Mouse (Mus musculus): ENCODE measurements around the gene Hspd1. TPM values are rescaled to one million over a fixed set of nuclear protein-coding genes. Genes with fewer than 3 reads are reported as not detected.
A peak's percentile ranks its signal among the peaks of the same experiment; 100 is the strongest.

Gene Hspd1
- polyA plus RNA-seq, 1 experiment from 2014 or later, result 370 TPM

- H3K27me3 ChIP-seq, result no peaks in the 10 kb centered on the region
- WGBS, result 84% methylated on average over 5 of the region's 5 CpGs
These were observed 32.5 kb downstream of the Hspd1 start for GRCm38 (mm10) chr1:55055322-55056115.

GRCm38 (mm10) chr1:55053596-55053995 is 34.4 kb downstream of the Hspd1 start:
- H3K27ac ChIP-seq, result no peak overlapping the region
- no peak overlapping the region for H3K9ac ChIP-seq
- H3K4me1 ChIP-seq, result peaks cover 9% of the 10 kb centered on the region
- H3K4me2 ChIP-seq (replicated peaks), result peak overlapping the region; percentile 75
- H3K36me3 ChIP-seq, result no peaks in the 10 kb centered on the region
- H3K27me3 ChIP-seq, result no peaks in the 10 kb centered on the region
- no peaks in the 10 kb centered on the region for H3K9me3 ChIP-seq
- 69% methylated on average over 4 of the region's 4 CpGs for WGBS
- ATAC-seq (ENCODE audit: insufficient number of reproducible peaks, insufficient read depth, low FRiP score, low TSS enrichment), result no peak
- H3K4me3 ChIP-seq, result peak overlapping the region; percentile 81

More at GRCm38 (mm10) chr1:55055322-55056115, 32.5 kb downstream of the Hspd1 start:
- Histone ChIP-seq H3K9ac (no peak overlapping the region), H3K4me1 (peaks cover 9% of the 10 kb centered on the region), H3K9me3 (no peaks in the 10 kb centered on the region), H3K4me3 (no peak overlapping the region), H3K36me3 (no peaks in the 10 kb centered on the region), H3K4me2 (replicated peaks) (no peak overlapping the region), H3K27ac (no peak overlapping the region)
- ATAC-seq (ENCODE audit: insufficient number of reproducible peaks, insufficient read depth, low FRiP score, low TSS enrichment), result no peak

GRCm38 (mm10) chr1:55053005-55053404 is 35.0 kb downstream of the Hspd1 start:
- H3K27ac ChIP-seq, result no peak overlapping the region
- H3K27me3 ChIP-seq, result no peaks in the 10 kb centered on the region
- no peaks in the 10 kb centered on the region for H3K9me3 ChIP-seq
- peak overlapping the region; percentile 67 for H3K9ac ChIP-seq
- peak overlapping the region; percentile 81 for H3K4me3 ChIP-seq
- peak overlapping the region; percentile 75 for H3K4me2 ChIP-seq (replicated peaks)
- ATAC-seq (ENCODE audit: insufficient number of reproducible peaks, insufficient read depth, low FRiP score, low TSS enrichment), result peak; percentile 43
- under 1% methylated on average over 42 of the region's 42 CpGs for WGBS
- no peaks in the 10 kb centered on the region for H3K36me3 ChIP-seq
- H3K4me1 ChIP-seq, result peaks cover 9% of the 10 kb centered on the region

DNA sequence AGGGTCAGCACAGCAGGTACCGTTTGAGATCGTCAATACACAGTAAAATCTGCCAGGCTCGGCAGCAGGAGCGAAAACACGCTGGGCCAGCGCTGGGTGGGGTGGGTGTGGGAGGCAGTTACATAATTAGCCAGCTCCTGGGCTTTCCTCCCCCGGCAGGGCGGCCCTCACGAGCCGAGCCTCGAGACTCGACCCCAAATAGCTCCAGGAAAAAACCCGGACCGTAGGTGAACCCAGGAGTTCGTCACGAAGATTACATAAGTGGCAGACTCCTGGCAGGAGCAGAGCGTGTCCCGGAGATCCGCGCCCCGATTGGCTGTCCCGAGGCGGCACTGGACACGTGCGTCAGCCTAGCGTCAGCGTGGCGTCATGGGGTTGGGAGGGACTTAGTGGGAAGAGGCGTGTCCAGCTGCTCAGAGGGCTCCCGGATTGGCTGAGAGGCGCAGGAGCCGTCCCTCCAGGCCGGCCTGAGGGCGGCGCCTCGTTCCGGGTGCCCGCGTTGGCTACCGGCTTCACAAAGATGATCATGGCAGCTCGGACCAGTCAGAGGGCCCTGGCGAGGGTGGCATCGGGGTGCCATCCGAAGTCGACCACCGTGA is 35.6 kb downstream of the Hspd1 start, which contains the start of gene Coq10b:
Coq10b (plus strand) TSS at position 416 of the 599 bp plus-strand sequence.
- H3K4me3 ChIP-seq, result peak within 1 kb of the TSS; percentile 81
- no peaks in the 10 kb centered on the region for H3K9me3 ChIP-seq
- H3K36me3 ChIP-seq, result no peaks in the 10 kb centered on the region
- under 1% methylated on average over 46 of the region's 46 CpGs for WGBS
- H3K9ac ChIP-seq, result peak within 1 kb of the TSS; percentile 67
- no peaks in the 10 kb centered on the region for H3K27me3 ChIP-seq
- ATAC-seq (ENCODE audit: insufficient number of reproducible peaks, insufficient read depth, low FRiP score, low TSS enrichment), result peak; percentile 100
- H3K4me1 ChIP-seq, result peaks cover 9% of the 10 kb centered on the region
- H3K4me2 ChIP-seq (replicated peaks), result peak within 1 kb of the TSS; percentile 75
- no peak within 1 kb of the TSS for H3K27ac ChIP-seq

DNA sequence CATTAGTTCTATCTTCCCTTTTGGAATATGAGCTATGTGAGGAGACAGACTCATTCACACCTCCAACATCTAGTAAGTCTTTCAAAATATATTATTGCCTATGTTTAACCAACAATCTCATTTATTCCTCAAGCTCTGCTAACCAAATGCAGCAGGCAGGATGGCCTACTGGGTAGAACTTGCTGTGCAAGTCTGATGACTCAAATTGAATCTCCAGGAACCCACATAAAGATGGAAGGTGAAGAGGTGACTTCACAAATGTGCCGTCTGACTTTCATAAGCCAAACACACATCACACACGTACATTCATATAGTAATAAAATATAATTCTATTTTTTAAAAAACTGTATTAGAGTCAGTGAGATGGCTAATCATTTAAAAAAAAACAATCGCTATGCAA is 36.4 kb downstream of the Hspd1 start:
- no peak overlapping the region for H3K27ac ChIP-seq
- no peak for ATAC-seq (ENCODE audit: insufficient number of reproducible peaks, insufficient read depth, low FRiP score, low TSS enrichment)
- H3K4me1 ChIP-seq, result peaks cover 9% of the 10 kb centered on the region
- H3K9ac ChIP-seq, result no peak overlapping the region
- peak overlapping the region; percentile 75 for H3K4me2 ChIP-seq (replicated peaks)
- no peaks in the 10 kb centered on the region for H3K9me3 ChIP-seq
- H3K4me3 ChIP-seq, result peak overlapping the region; percentile 81; the same call in 1 of the 2 replicates
- H3K27me3 ChIP-seq, result no peaks in the 10 kb centered on the region
- WGBS, result 72% methylated on average over 3 of the region's 3 CpGs
- H3K36me3 ChIP-seq, result no peaks in the 10 kb centered on the region

- ATAC-seq (ENCODE audit: insufficient number of reproducible peaks, insufficient read depth, low FRiP score, low TSS enrichment), result no peak
- H3K4me3 ChIP-seq, result no peak overlapping the region
- no peaks in the 10 kb centered on the region for H3K9me3 ChIP-seq
- H3K27ac ChIP-seq, result no peak overlapping the region
- peaks cover 9% of the 10 kb centered on the region for H3K4me1 ChIP-seq
- no peaks in the 10 kb centered on the region for H3K27me3 ChIP-seq
- no peak overlapping the region for H3K4me2 ChIP-seq (replicated peaks)
- no peak overlapping the region for H3K9ac ChIP-seq
- WGBS, result 62% methylated on average over 4 of the region's 4 CpGs
- H3K36me3 ChIP-seq, result no peaks in the 10 kb centered on the region
These were observed 39.0 kb downstream of the Hspd1 start for GRCm38 (mm10) chr1:55048841-55049587.

GRCm38 (mm10) chr1:55043164-55043563 is 44.9 kb downstream of the Hspd1 start:
- Histone ChIP-seq H3K4me1 (no peaks in the 10 kb centered on the region), H3K9me3 (peaks cover 10% of the 10 kb centered on the region; the same call in 1 of the 2 replicates), H3K36me3 (no peaks in the 10 kb centered on the region), H3K27ac (no peak overlapping the region), H3K27me3 (no peaks in the 10 kb centered on the region), H3K4me2 (replicated peaks) (no peak overlapping the region), H3K4me3 (no peak overlapping the region), H3K9ac (no peak overlapping the region)
- 80% methylated on average over 3 of the region's 3 CpGs for WGBS
- ATAC-seq (ENCODE audit: insufficient number of reproducible peaks, insufficient read depth, low FRiP score, low TSS enrichment), result no peak

DNA sequence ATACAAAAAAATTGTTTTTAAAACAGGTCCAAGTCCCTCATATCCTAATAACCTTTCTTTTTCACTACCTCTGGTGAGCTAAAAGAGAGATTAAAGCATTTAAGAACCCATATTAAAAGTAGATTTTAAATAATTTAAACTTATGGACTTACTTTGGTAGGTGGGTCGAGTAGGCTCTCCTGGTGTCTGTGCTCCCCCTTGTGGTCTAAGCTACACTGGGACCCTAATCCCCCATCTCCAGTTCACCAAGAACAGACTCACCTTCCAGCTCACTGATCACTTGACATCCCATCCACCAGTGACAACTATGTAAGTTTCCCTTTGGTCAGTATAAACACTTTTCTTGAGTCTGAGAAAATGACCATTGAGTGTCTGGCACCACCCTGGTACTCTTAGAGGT is 45.8 kb downstream of the Hspd1 start:
- H3K36me3 ChIP-seq, result no peaks in the 10 kb centered on the region
- peaks cover 10% of the 10 kb centered on the region; the same call in 1 of the 2 replicates for H3K9me3 ChIP-seq
- H3K4me2 ChIP-seq (replicated peaks), result no peak overlapping the region
- H3K27me3 ChIP-seq, result no peaks in the 10 kb centered on the region
- ATAC-seq (ENCODE audit: insufficient number of reproducible peaks, insufficient read depth, low FRiP score, low TSS enrichment), result no peak
- no peaks in the 10 kb centered on the region for H3K4me1 ChIP-seq
- no peak overlapping the region for H3K27ac ChIP-seq
- 64% methylated on average over 1 of the region's 1 CpGs for WGBS
- no peak overlapping the region for H3K9ac ChIP-seq
- no peak overlapping the region for H3K4me3 ChIP-seq

GRCm38 (mm10) chr1:55041691-55042090 is 46.4 kb downstream of the Hspd1 start:
- Histone ChIP-seq H3K4me2 (replicated peaks) (no peak overlapping the region), H3K27me3 (no peaks in the 10 kb centered on the region), H3K36me3 (no peaks in the 10 kb centered on the region), H3K9me3 (peaks cover 10% of the 10 kb centered on the region; the same call in 1 of the 2 replicates), H3K27ac (no peak overlapping the region), H3K4me1 (no peaks in the 10 kb centered on the region), H3K9ac (no peak overlapping the region), H3K4me3 (no peak overlapping the region)
- 85% methylated on average over 4 of the region's 4 CpGs for WGBS
- no peak for ATAC-seq (ENCODE audit: insufficient number of reproducible peaks, insufficient read depth, low FRiP score, low TSS enrichment)

- no peak overlapping the region for H3K27ac ChIP-seq
- WGBS, result 84% methylated on average over 1 of the region's 1 CpGs
- no peak for ATAC-seq (ENCODE audit: insufficient number of reproducible peaks, insufficient read depth, low FRiP score, low TSS enrichment)
- no peaks in the 10 kb centered on the region for H3K36me3 ChIP-seq
- H3K4me1 ChIP-seq, result no peaks in the 10 kb centered on the region
- H3K9ac ChIP-seq, result no peak overlapping the region
- H3K9me3 ChIP-seq, result peaks cover 10% of the 10 kb centered on the region; the same call in 1 of the 2 replicates
- no peak overlapping the region for H3K4me3 ChIP-seq
- no peaks in the 10 kb centered on the region for H3K27me3 ChIP-seq
- no peak overlapping the region for H3K4me2 ChIP-seq (replicated peaks)
These were observed 48.1 kb downstream of the Hspd1 start for GRCm38 (mm10) chr1:55039944-55040343.

- H3K4me2 ChIP-seq (replicated peaks), result no peak overlapping the region
- H3K36me3 ChIP-seq, result no peaks in the 10 kb centered on the region
- no peak for ATAC-seq (ENCODE audit: insufficient number of reproducible peaks, insufficient read depth, low FRiP score, low TSS enrichment)
- no peak overlapping the region for H3K9ac ChIP-seq
- no peaks in the 10 kb centered on the region for H3K27me3 ChIP-seq
- no peaks in the 10 kb centered on the region for H3K4me1 ChIP-seq
- no peak overlapping the region for H3K27ac ChIP-seq
- H3K9me3 ChIP-seq, result no peaks in the 10 kb centered on the region
- no peak overlapping the region for H3K4me3 ChIP-seq
These were observed 56.8 kb downstream of the Hspd1 start for GRCm38 (mm10) chr1:55031026-55031779.
